Mouse (Mus musculus): ENCODE results near the gene Dkkl1.

GRCm38 (mm10) chr7:45168656-45169055, 43.3 kb downstream of the Dkkl1 start:
- TF ChIP-seq POLR2A (IDR thresholded peaks at IDR 0.05; ENCODE audit: extremely low read depth, insufficient read depth, low read length) = no peak
- TF ChIP-seq CTCF (IDR thresholded peaks at IDR 0.05; ENCODE audit: low read depth, low read length) = no peak

Data from liver, adult 2 months (tissue).